Mouse (Mus musculus): ENCODE measurements at regions not wholly inside any gene's neighbourhood (a gene's known extent, or its start where the extent isn't known, plus 50 kb on each side); places are given as distances from the start of the nearest gene placed in this dataset.

GRCm38 (mm10) chr2:137493600-137493999, 377.2 kb upstream of the Jag1 start:
- H3K4me2 ChIP-seq = no peak overlapping the region
- no peaks in the 10 kb centered on the region for H3K9me3 ChIP-seq (replicated peaks)
- H3K36me3 ChIP-seq (replicated peaks) = no peaks in the 10 kb centered on the region
- WGBS (ENCODE audit: insufficient replicate concordance) = 55% methylated on average over 5 of the region's 5 CpGs
- no peak for ATAC-seq (ENCODE audit: insufficient read depth)
- H3K9ac ChIP-seq = no peak overlapping the region
- H3K4me3 ChIP-seq (replicated peaks) = no peak overlapping the region
- no peaks in the 10 kb centered on the region for H3K4me1 ChIP-seq (replicated peaks)
- H3K27ac ChIP-seq (replicated peaks) = no peak overlapping the region
- no peaks in the 10 kb centered on the region for H3K27me3 ChIP-seq

- ATAC-seq (ENCODE audit: insufficient read depth) = no peak
- Histone ChIP-seq H3K27ac (replicated peaks) (no peak overlapping the region), H3K9ac (no peak overlapping the region), H3K4me2 (no peak overlapping the region), H3K27me3 (no peaks in the 10 kb centered on the region), H3K9me3 (replicated peaks) (no peaks in the 10 kb centered on the region), H3K4me3 (replicated peaks) (no peak overlapping the region), H3K36me3 (replicated peaks) (no peaks in the 10 kb centered on the region), H3K4me1 (replicated peaks) (no peaks in the 10 kb centered on the region)
- WGBS (ENCODE audit: insufficient replicate concordance) = 37% methylated on average over 5 of the region's 5 CpGs
Measured at GRCm38 (mm10) chr2:137489181-137489682, 372.8 kb upstream of the Jag1 start.

DNA sequence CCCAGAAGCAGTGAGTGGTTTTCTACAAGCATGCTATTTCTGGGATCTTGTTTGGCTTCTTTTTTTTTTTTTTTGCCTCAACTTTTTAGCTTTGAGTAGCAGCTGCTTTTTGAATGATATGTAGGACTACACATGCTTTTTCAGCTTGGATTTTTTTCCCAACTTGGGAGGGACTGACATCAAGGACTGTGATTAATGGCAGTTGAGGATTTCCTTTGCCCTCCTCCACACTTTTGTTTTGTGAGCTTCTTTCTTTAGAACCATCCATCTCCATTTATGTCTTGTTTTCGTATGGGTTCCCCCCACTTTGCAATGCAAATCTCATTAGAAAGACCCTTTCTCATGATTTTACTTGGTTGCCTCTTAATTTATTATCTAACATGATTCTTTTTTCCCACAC, 352.3 kb upstream of the Jag1 start:
- no peak overlapping the region for H3K27ac ChIP-seq (replicated peaks)
- H3K36me3 ChIP-seq (replicated peaks) = no peaks in the 10 kb centered on the region
- H3K9ac ChIP-seq = no peak overlapping the region
- H3K4me1 ChIP-seq (replicated peaks) = no peaks in the 10 kb centered on the region
- H3K4me2 ChIP-seq = no peak overlapping the region
- no peaks in the 10 kb centered on the region for H3K9me3 ChIP-seq (replicated peaks)
- no peak overlapping the region for H3K4me3 ChIP-seq (replicated peaks)
- WGBS (ENCODE audit: insufficient replicate concordance) = 39% methylated on average over 1 of the region's 1 CpGs
- no peak for ATAC-seq (ENCODE audit: insufficient read depth)
- no peaks in the 10 kb centered on the region for H3K27me3 ChIP-seq

- no peak for ATAC-seq (ENCODE audit: insufficient read depth)
- no peaks in the 10 kb centered on the region for H3K36me3 ChIP-seq (replicated peaks)
- no peak overlapping the region for H3K4me2 ChIP-seq
- no peaks in the 10 kb centered on the region for H3K4me1 ChIP-seq (replicated peaks)
- WGBS (ENCODE audit: insufficient replicate concordance) = 53% methylated on average over 4 of the region's 4 CpGs
- H3K9me3 ChIP-seq (replicated peaks) = no peaks in the 10 kb centered on the region
- no peak overlapping the region for H3K4me3 ChIP-seq (replicated peaks)
- H3K27me3 ChIP-seq = no peaks in the 10 kb centered on the region
- H3K27ac ChIP-seq (replicated peaks) = no peak overlapping the region
- H3K9ac ChIP-seq = no peak overlapping the region
Measured at GRCm38 (mm10) chr2:137457061-137457753, 340.8 kb upstream of the Jag1 start.

DNA sequence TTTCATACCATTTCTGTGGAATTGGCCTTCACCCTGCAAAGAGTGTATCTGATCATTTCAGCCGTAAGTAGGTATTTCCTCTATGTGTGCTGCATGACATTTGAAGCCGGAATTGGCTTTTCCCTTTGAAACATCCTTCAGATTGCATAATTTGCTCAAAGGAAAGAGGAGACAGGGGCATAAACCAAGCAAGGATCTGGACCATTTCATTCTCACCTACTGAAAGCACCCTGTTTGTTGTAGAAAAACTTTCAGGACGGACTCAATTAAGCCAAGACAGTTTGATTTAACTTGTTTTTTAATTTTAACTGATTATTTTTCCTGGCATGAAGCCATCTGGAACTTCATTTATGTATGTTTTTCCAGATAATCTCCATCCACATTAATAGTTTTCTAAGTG, 340.0 kb upstream of the Jag1 start:
- Histone ChIP-seq H3K4me3 (replicated peaks) (no peak overlapping the region), H3K27ac (replicated peaks) (no peak overlapping the region), H3K27me3 (no peaks in the 10 kb centered on the region), H3K36me3 (replicated peaks) (no peaks in the 10 kb centered on the region), H3K4me1 (replicated peaks) (no peaks in the 10 kb centered on the region), H3K9me3 (replicated peaks) (no peaks in the 10 kb centered on the region), H3K4me2 (no peak overlapping the region), H3K9ac (no peak overlapping the region)
- 56% methylated on average over 3 of the region's 3 CpGs for WGBS (ENCODE audit: insufficient replicate concordance)
- no peak for ATAC-seq (ENCODE audit: insufficient read depth)

DNA sequence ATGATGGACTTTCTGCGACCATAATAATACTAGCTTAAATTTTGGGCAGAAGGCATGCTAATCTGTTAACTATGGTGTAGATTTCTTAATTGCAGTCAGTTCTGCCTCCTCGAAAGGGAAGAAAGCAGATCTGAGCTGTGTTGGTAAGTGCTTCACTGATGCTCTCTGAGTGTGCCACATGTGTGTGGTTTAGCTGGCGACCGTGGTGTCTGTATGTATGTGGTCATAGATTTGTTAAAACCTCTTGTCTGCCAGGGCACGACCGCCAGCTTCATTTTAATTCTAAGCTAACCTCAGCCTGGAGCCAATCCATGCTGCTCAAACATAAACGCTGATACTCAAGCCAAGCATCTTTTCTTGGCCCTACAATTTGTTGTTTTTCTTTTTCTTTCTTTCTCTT, 330.5 kb upstream of the Jag1 start:
- H3K36me3 ChIP-seq (replicated peaks) = no peaks in the 10 kb centered on the region
- no peak overlapping the region for H3K9ac ChIP-seq
- no peaks in the 10 kb centered on the region for H3K27me3 ChIP-seq
- ATAC-seq (ENCODE audit: insufficient read depth) = no peak
- H3K4me1 ChIP-seq (replicated peaks) = no peaks in the 10 kb centered on the region
- H3K4me2 ChIP-seq = no peak overlapping the region
- 58% methylated on average over 7 of the region's 7 CpGs for WGBS (ENCODE audit: insufficient replicate concordance)
- H3K27ac ChIP-seq (replicated peaks) = no peak overlapping the region
- H3K4me3 ChIP-seq (replicated peaks) = no peak overlapping the region
- no peaks in the 10 kb centered on the region for H3K9me3 ChIP-seq (replicated peaks)

DNA sequence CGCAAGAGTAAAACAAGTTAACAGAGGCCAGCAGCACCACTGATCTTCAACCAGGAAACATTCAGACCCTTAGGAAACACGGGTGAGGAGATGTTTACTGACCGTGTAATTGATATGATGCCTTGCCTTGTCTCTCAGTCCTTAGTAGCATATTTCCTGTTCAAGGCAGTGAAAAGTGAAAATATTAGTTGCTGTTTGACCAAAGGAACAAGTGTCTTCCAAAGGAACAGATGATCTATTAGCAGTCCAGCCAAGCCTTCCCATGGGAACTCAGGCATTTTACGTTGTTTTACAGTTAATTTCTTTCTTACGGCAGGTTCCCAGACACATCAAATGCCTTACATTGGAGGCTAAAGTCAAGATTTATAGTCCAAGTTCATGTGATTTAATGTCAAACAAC, 321.3 kb upstream of the Jag1 start:
- Histone ChIP-seq H3K9ac (no peak overlapping the region), H3K36me3 (replicated peaks) (no peaks in the 10 kb centered on the region), H3K4me3 (replicated peaks) (no peak overlapping the region), H3K9me3 (replicated peaks) (no peaks in the 10 kb centered on the region), H3K4me1 (replicated peaks) (no peaks in the 10 kb centered on the region), H3K27me3 (no peaks in the 10 kb centered on the region), H3K4me2 (no peak overlapping the region), H3K27ac (replicated peaks) (no peak overlapping the region)
- no peak for ATAC-seq (ENCODE audit: insufficient read depth)
- 56% methylated on average over 5 of the region's 5 CpGs for WGBS (ENCODE audit: insufficient replicate concordance)

DNA sequence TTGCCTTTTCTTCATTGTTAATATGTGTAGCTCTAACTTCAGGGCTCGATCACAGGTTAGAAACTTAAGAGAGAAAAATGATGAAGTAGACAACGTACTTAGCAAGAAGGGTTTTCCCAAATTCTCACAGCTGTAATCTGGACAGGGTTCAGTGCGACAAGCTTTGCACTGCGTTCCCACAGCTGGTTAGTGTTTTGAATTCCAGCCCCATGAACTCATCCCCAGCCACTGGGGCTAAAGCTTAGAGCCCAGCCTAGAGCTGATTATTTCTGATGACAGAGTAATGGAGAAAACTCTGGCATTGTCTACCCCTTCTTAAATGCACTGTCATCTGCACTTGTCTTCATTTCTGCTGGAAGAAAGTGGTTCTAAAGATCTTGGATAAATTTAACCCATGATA, 319.7 kb upstream of the Jag1 start:
- 51% methylated on average over 4 of the region's 4 CpGs for WGBS (ENCODE audit: insufficient replicate concordance)
- Histone ChIP-seq H3K36me3 (replicated peaks) (no peaks in the 10 kb centered on the region), H3K4me2 (no peak overlapping the region), H3K27ac (replicated peaks) (no peak overlapping the region), H3K9ac (no peak overlapping the region), H3K9me3 (replicated peaks) (no peaks in the 10 kb centered on the region), H3K4me3 (replicated peaks) (no peak overlapping the region), H3K4me1 (replicated peaks) (no peaks in the 10 kb centered on the region), H3K27me3 (no peaks in the 10 kb centered on the region)
- no peak for ATAC-seq (ENCODE audit: insufficient read depth)

DNA sequence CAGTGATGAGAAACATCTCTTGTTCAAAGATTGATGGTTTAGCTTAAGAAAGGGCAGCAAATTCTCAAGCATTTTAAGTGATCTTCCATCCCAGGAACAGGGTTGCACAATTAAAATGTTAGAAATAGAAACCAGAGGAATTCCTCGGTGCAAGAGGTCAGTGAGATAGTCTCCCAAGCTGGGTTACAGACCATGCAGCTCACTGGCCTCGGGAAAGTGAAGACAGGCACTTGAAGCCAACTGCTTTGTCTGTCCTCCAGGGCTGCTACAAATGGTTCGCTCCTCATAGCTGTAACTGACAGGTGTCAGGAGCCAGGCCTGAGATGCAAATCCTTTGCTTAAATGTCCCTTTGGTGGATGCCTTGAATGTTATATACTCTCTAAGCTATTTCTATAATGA, 306.2 kb upstream of the Jag1 start:
- H3K4me3 ChIP-seq (replicated peaks) = no peak overlapping the region
- H3K27me3 ChIP-seq = no peaks in the 10 kb centered on the region
- no peak overlapping the region for H3K27ac ChIP-seq (replicated peaks)
- H3K36me3 ChIP-seq (replicated peaks) = no peaks in the 10 kb centered on the region
- ATAC-seq (ENCODE audit: insufficient read depth) = no peak
- no peak overlapping the region for H3K9ac ChIP-seq
- WGBS (ENCODE audit: insufficient replicate concordance) = 51% methylated on average over 3 of the region's 3 CpGs
- no peaks in the 10 kb centered on the region for H3K9me3 ChIP-seq (replicated peaks)
- H3K4me2 ChIP-seq = no peak overlapping the region
- H3K4me1 ChIP-seq (replicated peaks) = no peaks in the 10 kb centered on the region

DNA sequence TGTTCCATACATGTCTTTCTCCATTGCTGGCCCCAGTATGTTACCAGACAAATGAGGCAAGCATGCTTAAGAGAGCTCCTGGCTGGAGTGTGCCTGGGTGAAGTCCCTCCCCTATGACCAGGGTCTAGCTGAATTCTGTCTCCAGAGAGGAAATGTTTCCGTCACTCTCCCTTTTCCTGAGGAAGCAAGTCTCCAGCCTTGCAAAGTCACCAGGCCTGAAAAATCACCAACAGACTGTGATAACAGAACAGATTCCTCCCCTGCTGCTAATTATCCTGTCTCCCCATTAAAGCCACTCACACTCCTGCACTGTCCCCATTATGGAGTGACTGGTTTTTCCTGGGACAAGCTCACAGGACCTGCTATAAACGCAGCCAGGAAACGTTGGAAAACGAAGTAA, 303.2 kb upstream of the Jag1 start:
- 34% methylated on average over 4 of the region's 4 CpGs for WGBS (ENCODE audit: insufficient replicate concordance)
- no peaks in the 10 kb centered on the region for H3K4me1 ChIP-seq (replicated peaks)
- H3K9me3 ChIP-seq (replicated peaks) = no peaks in the 10 kb centered on the region
- no peaks in the 10 kb centered on the region for H3K36me3 ChIP-seq (replicated peaks)
- H3K4me3 ChIP-seq (replicated peaks) = no peak overlapping the region
- H3K4me2 ChIP-seq = no peak overlapping the region
- H3K9ac ChIP-seq = no peak overlapping the region
- no peak for ATAC-seq (ENCODE audit: insufficient read depth)
- H3K27ac ChIP-seq (replicated peaks) = no peak overlapping the region
- no peaks in the 10 kb centered on the region for H3K27me3 ChIP-seq

DNA sequence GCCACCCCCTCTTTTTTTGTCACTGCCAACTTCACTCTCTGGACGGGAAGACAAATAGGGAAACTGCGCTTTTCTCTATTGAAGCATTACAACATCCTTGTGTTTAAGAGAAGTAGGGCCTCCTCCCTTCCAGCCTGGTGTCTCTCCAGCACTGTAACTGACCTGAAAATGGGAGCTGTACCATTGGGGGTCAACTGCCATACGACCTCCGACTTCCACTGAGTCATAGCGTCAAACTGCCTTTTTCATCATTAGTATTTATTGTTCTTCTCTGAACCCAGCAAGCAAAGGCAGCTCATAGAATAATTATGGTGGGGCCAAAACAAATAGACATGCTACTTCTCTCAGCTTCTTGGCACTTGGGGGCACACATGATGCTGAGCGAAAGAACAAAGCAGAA, 301.2 kb upstream of the Jag1 start:
- no peak for ATAC-seq (ENCODE audit: insufficient read depth)
- H3K4me2 ChIP-seq = no peak overlapping the region
- WGBS (ENCODE audit: insufficient replicate concordance) = 73% methylated on average over 6 of the region's 6 CpGs
- H3K9ac ChIP-seq = no peak overlapping the region
- no peaks in the 10 kb centered on the region for H3K9me3 ChIP-seq (replicated peaks)
- H3K27ac ChIP-seq (replicated peaks) = no peak overlapping the region
- H3K4me3 ChIP-seq (replicated peaks) = no peak overlapping the region
- no peaks in the 10 kb centered on the region for H3K4me1 ChIP-seq (replicated peaks)
- H3K27me3 ChIP-seq = no peaks in the 10 kb centered on the region
- H3K36me3 ChIP-seq (replicated peaks) = no peaks in the 10 kb centered on the region

DNA sequence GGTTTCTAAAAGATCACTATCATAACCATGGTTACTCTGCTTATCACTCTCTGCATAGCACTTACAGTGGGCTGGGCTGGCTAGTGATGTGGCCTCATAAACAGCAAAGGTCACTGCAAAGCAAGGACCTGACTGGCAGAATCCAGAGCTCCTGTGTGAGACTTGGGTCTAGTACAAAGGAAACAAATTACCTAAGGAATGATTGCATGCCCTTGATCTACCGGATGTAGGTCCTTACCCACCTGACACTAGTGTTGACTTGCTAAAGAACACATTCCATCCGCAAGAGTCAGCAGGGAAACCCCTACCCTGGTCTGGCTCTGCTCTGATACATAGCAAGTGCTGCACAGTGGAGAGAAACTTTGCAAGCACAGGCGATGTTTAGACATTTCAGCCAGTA, 297.0 kb upstream of the Jag1 start:
- Histone ChIP-seq H3K4me2 (no peak overlapping the region), H3K9ac (no peak overlapping the region), H3K27ac (replicated peaks) (no peak overlapping the region), H3K9me3 (replicated peaks) (no peaks in the 10 kb centered on the region), H3K4me3 (replicated peaks) (no peak overlapping the region), H3K4me1 (replicated peaks) (no peaks in the 10 kb centered on the region), H3K36me3 (replicated peaks) (no peaks in the 10 kb centered on the region), H3K27me3 (no peaks in the 10 kb centered on the region)
- no peak for ATAC-seq (ENCODE audit: insufficient read depth)
- WGBS (ENCODE audit: insufficient replicate concordance) = 58% methylated on average over 3 of the region's 3 CpGs
